Mouse (Mus musculus) heart, adult 2 months (tissue): ENCODE measurements around the gene Atad5. TPM values are rescaled to one million over a fixed set of nuclear protein-coding genes. Genes with fewer than 3 reads are reported as not detected.

Experiments used
- DNase-seq, 2 experiments: peaks; one replicate each; pipeline ENCODE4 v3.0.0; 2021
- H3K27ac ChIP-seq: fragments of 200-600 bp; 2 replicates; pipeline ENCODE4 v1.8.1; 2022
- H3K27me3 ChIP-seq: fragments of 200-500 bp; 2 replicates; pipeline ENCODE4 v1.6.1; 2012; ENCODE audit warnings: mild to moderate bottlenecking, low read length, inconsistent platforms, mixed read lengths; ENCODE audit not compliant: control insufficient read depth, insufficient read depth
- H3K36me3 ChIP-seq: fragments of 200-500 bp; 2 replicates; pipeline ENCODE4 v1.6.1; 2012; ENCODE audit warnings: low read length, inconsistent platforms; ENCODE audit not compliant: control insufficient read depth, insufficient read depth
- H3K4me1 ChIP-seq: fragments of 200-500 bp; 2 replicates; pipeline ENCODE4 v1.6.1; 2011; ENCODE audit warnings: low read length; ENCODE audit not compliant: control insufficient read depth, insufficient read depth
- H3K4me3 ChIP-seq: fragments of 200-600 bp; 2 replicates; pipeline ENCODE4 v1.8.1; 2022
- H3K79me2 ChIP-seq: fragments of 200-500 bp; replicated peaks from 2 replicates; pipeline ENCODE4 v1.6.1; 2012; ENCODE audit warnings: mild to moderate bottlenecking, inconsistent platforms, low read length, moderate library complexity, mixed read lengths; ENCODE audit not compliant: control insufficient read depth, insufficient read depth
- H3K9ac ChIP-seq: fragments of 200-500 bp; 2 replicates; pipeline ENCODE4 v1.6.1; 2012; ENCODE audit warnings: low read depth, mild to moderate bottlenecking, control low read depth, inconsistent platforms, low read length, mixed read lengths
- CTCF ChIP-seq: fragments of 200-600 bp; IDR thresholded peaks from 2 replicates; pipeline ENCODE4 v1.8.1; 2022; ENCODE audit warnings: antibody characterized with exemption, mild to moderate bottlenecking, moderate library complexity
- EP300 ChIP-seq: fragments of 200-500 bp; IDR thresholded peaks from 2 replicates; pipeline ENCODE4 v1.6.1; 2011; ENCODE audit warnings: low read depth, low read length, control low read depth; ENCODE audit not compliant: insufficient read depth
- POLR2A ChIP-seq: fragments of 200-500 bp; IDR thresholded peaks from 2 replicates; pipeline ENCODE4 v1.6.1; 2011; ENCODE audit warnings: mild to moderate bottlenecking, low read depth, low read length, control low read depth; ENCODE audit not compliant: insufficient read depth
- WGBS: fragments of 180-500 bp; shearing (Covaris S2); methylation state at CpG from one replicate; pipeline ENCODE4 v1.1.7; 2018; 5-methylcytosine and 5-hydroxymethylcytosine counted together
- intact Hi-C: fragments of 180-260 bp; cut with DNase I; formaldehyde crosslinking; loops from one replicate; pipeline ENCODE4 v1.15.1; 2025
- polyA plus RNA-seq: library from polyadenylated mRNA; depleted of rRNA; stranded (reverse); fragments of >200 nt; gene quantifications from 2 replicates; pipeline ENCODE4 v1.2.3, GENCODE M21; 2012
- total RNA-seq, 2 experiments: library from RNA; stranded (reverse); gene quantifications; 2 replicates each; pipeline ENCODE4 v1.2.3; 2021

The Atad5 gene
- total and polyA plus RNA-seq, 3 experiments: 0.27 to 0.84 (median 0.70) TPM

- H3K4me1 ChIP-seq: no peaks in the 10 kb centered on the region; the same call in 1 of the 2 replicates
- no peak overlapping the region for H3K27ac ChIP-seq
- DNase-seq: no peak
- no peaks in the 10 kb centered on the region for H3K27me3 ChIP-seq
- no peak overlapping the region for H3K9ac ChIP-seq
- no peaks in the 10 kb centered on the region for H3K36me3 ChIP-seq
- WGBS: 78% methylated on average over 2 of the region's 2 CpGs
- no peak for TF ChIP-seq CTCF
- no peak for TF ChIP-seq EP300
- TF ChIP-seq POLR2A: no peak
- H3K4me3 ChIP-seq: no peak overlapping the region
- H3K79me2 ChIP-seq: no peaks in the 10 kb centered on the region
- intact Hi-C loops: no loop called here
Measured at GRCm38 (mm10) chr11:80164224-80164623, 75.0 kb downstream of the Atad5 start.

GRCm38 (mm10) chr11:80168121-80168520 lies 78.9 kb downstream of the Atad5 start:
- no peak for DNase-seq
- Histone ChIP-seq H3K36me3 (no peaks in the 10 kb centered on the region), H3K79me2 (no peaks in the 10 kb centered on the region), H3K4me3 (no peak overlapping the region), H3K27me3 (no peaks in the 10 kb centered on the region), H3K4me1 (peaks cover 7% of the 10 kb centered on the region), H3K27ac (no peak overlapping the region; the same call in 1 of the 2 replicates), H3K9ac (no peak overlapping the region)
- intact Hi-C loops: no loop called here
- 87% methylated on average over 9 of the region's 9 CpGs for WGBS
- no peak for TF ChIP-seq POLR2A
- no peak for TF ChIP-seq EP300
- no peak for TF ChIP-seq CTCF

- Histone ChIP-seq H3K9ac (no peak overlapping the region), H3K27me3 (no peaks in the 10 kb centered on the region), H3K4me1 (peaks cover 7% of the 10 kb centered on the region), H3K79me2 (no peaks in the 10 kb centered on the region), H3K36me3 (no peaks in the 10 kb centered on the region), H3K27ac (no peak overlapping the region), H3K4me3 (no peak overlapping the region)
- TF ChIP-seq CTCF (no peak), EP300 (no peak), POLR2A (no peak)
- no peak for DNase-seq
- intact Hi-C loops: no loop called here
- 52% methylated on average over 4 of the region's 4 CpGs for WGBS
Measured at GRCm38 (mm10) chr11:80168611-80169249, 79.5 kb downstream of the Atad5 start.

- TF ChIP-seq POLR2A: no peak
- TF ChIP-seq EP300: 0 out of 2 replicates have a peak, but pooled peaks have one; percentile 24
- intact Hi-C loops: no loop called here
- 76% methylated on average over 3 of the region's 3 CpGs for WGBS
- H3K4me1 ChIP-seq: peaks cover 7% of the 10 kb centered on the region
- no peaks in the 10 kb centered on the region for H3K79me2 ChIP-seq
- no peak overlapping the region for H3K4me3 ChIP-seq
- no peak for DNase-seq
- H3K36me3 ChIP-seq: no peaks in the 10 kb centered on the region
- no peaks in the 10 kb centered on the region for H3K27me3 ChIP-seq
- H3K9ac ChIP-seq: no peak overlapping the region
- no peak overlapping the region for H3K27ac ChIP-seq
Measured at GRCm38 (mm10) chr11:80169629-80170028, 80.4 kb downstream of the Atad5 start.

- no peaks in the 10 kb centered on the region for H3K27me3 ChIP-seq
- no peak overlapping the region; the same call in 1 of the 2 replicates for H3K27ac ChIP-seq
- peaks cover 7% of the 10 kb centered on the region for H3K4me1 ChIP-seq
- intact Hi-C loops: no loop called here
- WGBS: 38% methylated on average over 5 of the region's 5 CpGs
- DNase-seq: no peak
- H3K4me3 ChIP-seq: no peak overlapping the region
- TF ChIP-seq CTCF: no peak
- TF ChIP-seq EP300: 0 out of 2 replicates have a peak, but pooled peaks have one; percentile 33
- H3K79me2 ChIP-seq: no peaks in the 10 kb centered on the region
- H3K9ac ChIP-seq: no peak overlapping the region
- H3K36me3 ChIP-seq: no peaks in the 10 kb centered on the region
Measured at GRCm38 (mm10) chr11:80170351-80170750, 81.2 kb downstream of the Atad5 start.

- intact Hi-C loops: no loop called here
Measured at GRCm38 (mm10) chr11:80171884-80172283, 82.7 kb downstream of the Atad5 start.

More at GRCm38 (mm10) chr11:80171884-80172283, 82.7 kb downstream of the Atad5 start:
- no peaks in the 10 kb centered on the region for H3K27me3 ChIP-seq
- H3K4me3 ChIP-seq: no peak overlapping the region
- TF ChIP-seq POLR2A (no peak), EP300 (no peak), CTCF (no peak)
- DNase-seq: peak in 1 of 2 experiments; percentile 39
- peaks cover 7% of the 10 kb centered on the region for H3K4me1 ChIP-seq
- H3K79me2 ChIP-seq: no peaks in the 10 kb centered on the region
- WGBS: 68% methylated on average over 4 of the region's 4 CpGs
- no peaks in the 10 kb centered on the region for H3K36me3 ChIP-seq
- H3K9ac ChIP-seq: no peak overlapping the region
- no peak overlapping the region for H3K27ac ChIP-seq
